ENCODE assay signal across 11 mouse cellular contexts in the genomic region with DNA sequence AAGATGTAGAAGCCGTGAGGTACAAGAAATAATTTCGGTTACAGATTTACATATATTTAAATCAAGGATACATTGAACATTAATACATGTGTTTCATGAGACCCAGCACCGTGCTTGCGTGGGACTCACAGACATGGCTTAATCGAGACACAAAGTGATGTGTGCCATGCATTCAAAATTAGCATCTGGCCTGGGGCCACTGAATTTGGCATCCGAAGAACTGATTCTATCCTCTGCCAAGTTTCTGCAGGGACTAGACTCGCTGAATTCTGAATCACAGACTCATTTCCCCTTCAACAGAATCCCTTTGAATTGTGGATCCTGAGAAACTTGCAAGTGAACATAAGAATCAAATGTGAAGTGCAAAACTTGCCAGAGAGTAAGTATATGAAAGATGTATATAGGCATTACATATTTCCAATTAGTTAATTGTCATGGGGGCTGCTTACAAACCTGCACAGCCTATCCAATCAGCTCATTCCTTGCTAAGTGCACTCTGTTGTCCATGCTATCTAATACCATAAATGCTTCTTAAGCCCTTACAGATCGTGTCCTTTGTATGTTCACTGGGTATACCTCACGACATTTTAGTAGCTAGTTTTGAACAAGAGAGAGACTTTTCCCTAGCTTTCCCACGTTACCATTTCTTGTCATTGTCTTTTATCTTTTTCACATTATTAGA.
A peak's percentile ranks its signal among the peaks of the same experiment; 100 is the strongest.
DNase-seq lines count a peak whose midpoint lies in the region; ATAC-seq lines count a peak whose summit lies in the region.
"Had no signal": no experiment of that assay in that cellular context is flagged by ENCODE, and none has a peak within 500 bp of the region (broad histone marks: within the 10 kb centered on the region; RNA-seq: fewer than 3 reads in every experiment).

No protein-coding gene starts in this region.

- H3K4me3 ChIP-seq in hindbrain, embryonic 15.5 days = no peak overlapping the region
- H3K4me3 ChIP-seq: liver, embryonic 13.5 days; myocyte had no signal

- H3K9ac ChIP-seq in hindbrain, embryonic 15.5 days = no peak overlapping the region
- H3K9ac ChIP-seq: liver, embryonic 13.5 days had no signal

- 54% methylated on average over 10 of the region's 10 CpGs for WGBS in hindbrain, embryonic 15.5 days

- H3K9me3 ChIP-seq in hindbrain, embryonic 15.5 days = no peaks in the 10 kb centered on the region
- H3K9me3 ChIP-seq: liver, embryonic 13.5 days had no signal

- DNase-seq in retina, postnatal 7 days (ENCODE audit: low read depth, low spot score) = peak; percentile 1
- DNase-seq in retina, postnatal 1 day = no peak
- peak; percentile 47 to 82 for DNase-seq in left cerebral cortex, postnatal 25 days (ENCODE audit: low spot score in 2 of 2)
- DNase-seq in spleen, postnatal 4 days (ENCODE audit: low spot score in 2 of 2) = no peak
- no peak for DNase-seq in urinary bladder, adult 18-20 months (ENCODE audit: low spot score in 2 of 2)
- DNase-seq in urinary bladder, postnatal 4 days (ENCODE audit: low spot score in 2 of 2) = no peak
- no peak for DNase-seq in urinary bladder, adult 2 months (ENCODE audit: low spot score)
- DNase-seq: adrenal gland, postnatal 25 days; liver, embryonic 13.5 days had no signal

- H3K4me2 ChIP-seq in hindbrain, embryonic 15.5 days = no peak overlapping the region
- H3K4me2 ChIP-seq: liver, embryonic 13.5 days had no signal

- no peaks in the 10 kb centered on the region for H3K36me3 ChIP-seq in hindbrain, embryonic 15.5 days
- H3K36me3 ChIP-seq: liver, embryonic 13.5 days had no signal

- H3K27me3 ChIP-seq in hindbrain, embryonic 15.5 days = no peaks in the 10 kb centered on the region
- H3K27me3 ChIP-seq: liver, embryonic 13.5 days had no signal

- peak; percentile 86 for ATAC-seq in hindbrain, embryonic 15.5 days (ENCODE audit: low FRiP score, low read depth)

- intact Hi-C loops in left cerebral cortex, postnatal 25 days (cut with DNase I) = no loop called here

- no peaks in the 10 kb centered on the region for H3K4me1 ChIP-seq in hindbrain, embryonic 15.5 days (replicated peaks)
- H3K4me1 ChIP-seq: liver, embryonic 13.5 days had no signal

- H3K27ac ChIP-seq in hindbrain, embryonic 15.5 days (replicated peaks) = no peak overlapping the region
- H3K27ac ChIP-seq: liver, embryonic 13.5 days had no signal

Comparison
In these comparisons a context has a peak if more than half of its experiments do, and no peak if none do; other contexts are left out.
1. DNase-seq: peak in retina, postnatal 7 days (single experiment) and left cerebral cortex, postnatal 25 days (2 of 2); none in retina, postnatal 1 day (single experiment), spleen, postnatal 4 days (0 of 2), urinary bladder, adult 18-20 months (0 of 2), urinary bladder, postnatal 4 days (0 of 2) and urinary bladder, adult 2 months (single experiment).